In the genomic region with DNA sequence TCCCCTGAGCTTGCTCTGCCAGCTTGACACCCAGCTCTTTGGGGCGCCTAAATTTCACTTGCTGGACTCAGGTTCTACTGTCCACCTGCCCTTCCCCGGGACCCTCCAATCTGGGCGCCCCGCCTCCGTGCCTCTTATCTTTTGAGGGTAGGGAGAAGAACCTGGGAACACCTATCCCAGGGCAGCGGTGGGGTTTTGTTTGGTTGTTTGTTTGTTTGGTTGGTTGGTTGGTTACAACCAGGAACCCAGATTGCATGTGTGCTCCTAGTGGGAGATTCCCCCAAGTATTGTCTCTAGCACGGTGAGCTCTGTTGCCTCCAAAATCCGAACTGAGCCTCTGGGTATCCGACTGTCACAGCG, we compare ENCODE assay signal across 9 mouse cellular contexts. TPM values are rescaled to one million over a fixed set of nuclear protein-coding genes. Genes with fewer than 3 reads are reported as not detected.
DNase-seq lines count a peak whose midpoint lies in the region; ATAC-seq and TF ChIP-seq lines count a peak whose summit lies in the region.
"Had no signal": no experiment of that assay in that cellular context is flagged by ENCODE, and none has a peak within 500 bp of the region (broad histone marks: within the 10 kb centered on the region; RNA-seq: fewer than 3 reads in every experiment).

No protein-coding gene starts in this region.

- no peak overlapping the region for H3K9ac ChIP-seq in kidney, postnatal 0 days (ENCODE audit: low read depth, low read length)
- H3K9ac ChIP-seq in limb, embryonic 12.5 days (replicated peaks) = peak overlapping the region; percentile 40
- peak overlapping the region; percentile 47 for H3K9ac ChIP-seq in neural tube, embryonic 15.5 days (replicated peaks)

- H3K9me3 ChIP-seq in kidney, postnatal 0 days (replicated peaks; ENCODE audit: low read length) = no peaks in the 10 kb centered on the region
- no peaks in the 10 kb centered on the region for H3K9me3 ChIP-seq in forebrain, embryonic 10.5 days
- H3K9me3 ChIP-seq in limb, embryonic 12.5 days = no peaks in the 10 kb centered on the region
- H3K9me3 ChIP-seq in neural tube, embryonic 15.5 days (replicated peaks) = no peaks in the 10 kb centered on the region

- TF ChIP-seq CTCF in kidney, postnatal 0 days (IDR thresholded peaks at IDR 0.05; ENCODE audit: low read depth) = no peak

- 1% methylated on average over 10 of the region's 10 CpGs for WGBS in kidney, postnatal 0 days
- WGBS in forebrain, embryonic 10.5 days = 2% methylated on average over 10 of the region's 10 CpGs
- 0% methylated on average over 10 of the region's 10 CpGs for WGBS in limb, embryonic 12.5 days
- 1% methylated on average over 10 of the region's 10 CpGs for WGBS in neural tube, embryonic 15.5 days

- H3K4me3 ChIP-seq in kidney, postnatal 0 days (replicated peaks; ENCODE audit: low read depth, low read length) = peak overlapping the region; percentile 49
- peak overlapping the region; percentile 49 for H3K4me3 ChIP-seq in forebrain, embryonic 10.5 days
- peak overlapping the region; percentile 42 for H3K4me3 ChIP-seq in limb, embryonic 12.5 days (replicated peaks)
- peak overlapping the region; percentile 46 for H3K4me3 ChIP-seq in neural tube, embryonic 15.5 days (replicated peaks)

- no peak overlapping the region for H3K27ac ChIP-seq in kidney, postnatal 0 days
- no peak overlapping the region for H3K27ac ChIP-seq in forebrain, embryonic 10.5 days
- no peak overlapping the region for H3K27ac ChIP-seq in limb, embryonic 12.5 days
- H3K27ac ChIP-seq in neural tube, embryonic 15.5 days (replicated peaks) = peak overlapping the region; percentile 64

- no peak for ATAC-seq in kidney, postnatal 0 days (replicated peaks; ENCODE audit: low FRiP score, low read depth)
- no peak for ATAC-seq in limb, embryonic 12.5 days (ENCODE audit: insufficient number of reproducible peaks, insufficient read depth, low FRiP score, low TSS enrichment, low read depth)
- ATAC-seq in neural tube, embryonic 15.5 days (ENCODE audit: low FRiP score) = 0 out of 2 replicates have a peak, but pooled peaks have one; percentile 28

- H3K36me3 ChIP-seq in kidney, postnatal 0 days (ENCODE audit: insufficient read depth, low read length) = no peaks in the 10 kb centered on the region
- H3K36me3 ChIP-seq in forebrain, embryonic 10.5 days (replicated peaks) = no peaks in the 10 kb centered on the region
- H3K36me3 ChIP-seq in limb, embryonic 12.5 days = no peaks in the 10 kb centered on the region
- no peaks in the 10 kb centered on the region for H3K36me3 ChIP-seq in neural tube, embryonic 15.5 days

- H3K4me2 ChIP-seq in kidney, postnatal 0 days (ENCODE audit: low read length) = peak overlapping the region; percentile 95
- H3K4me2 ChIP-seq in limb, embryonic 12.5 days = peak overlapping the region; percentile 64
- H3K4me2 ChIP-seq in neural tube, embryonic 15.5 days = peak overlapping the region; percentile 84

- no peak for DNase-seq in kidney, postnatal 0 days (ENCODE audit: low spot score)
- DNase-seq in kidney, adult 18-20 months = no peak
- no peak for DNase-seq in forebrain, embryonic 10.5 days (ENCODE audit: extremely low spot score, low spot score)
- DNase-seq in layer of hippocampus, postnatal 25 days (ENCODE audit: extremely low spot score in 1 of 2, low spot score in 1 of 2) = no peak
- no peak for DNase-seq in gastrocnemius, postnatal 10 days
- DNase-seq in right cerebral cortex, postnatal 4 days = no peak

- peaks cover 13% of the 10 kb centered on the region for H3K4me1 ChIP-seq in kidney, postnatal 0 days (replicated peaks; ENCODE audit: insufficient read depth, low read length)
- H3K4me1 ChIP-seq in forebrain, embryonic 10.5 days = peaks cover 19% of the 10 kb centered on the region
- H3K4me1 ChIP-seq in limb, embryonic 12.5 days (replicated peaks) = peaks cover 13% of the 10 kb centered on the region
- H3K4me1 ChIP-seq in neural tube, embryonic 15.5 days = peaks cover 17% of the 10 kb centered on the region

- peaks cover 20% of the 10 kb centered on the region for H3K27me3 ChIP-seq in kidney, postnatal 0 days (ENCODE audit: insufficient read depth, low read length)
- H3K27me3 ChIP-seq in forebrain, embryonic 10.5 days (ENCODE audit: poor library complexity, severe bottlenecking) = peaks cover 87% of the 10 kb centered on the region
- peaks cover 78% of the 10 kb centered on the region for H3K27me3 ChIP-seq in limb, embryonic 12.5 days
- peaks cover 43% of the 10 kb centered on the region for H3K27me3 ChIP-seq in neural tube, embryonic 15.5 days (replicated peaks)

RNA-seq across cellular contexts. Expression of gene Npy, which starts 0.3 kb away (rescaled TPM):
- 13.9 and 18.3 TPM in 2 replicates for polyA plus RNA-seq in kidney, postnatal 0 days (2015; fragmentation: Nextera tagmentation; extraction: Ambion mirVana)
- polyA plus RNA-seq in forebrain, embryonic 10.5 days (2016; fragmentation: Nextera tagmentation; extraction: Ambion mirVana) = 0.27 TPM in 1 of 2 replicates, not detected in the other
- polyA plus RNA-seq in limb, embryonic 12.5 days (2016; fragmentation: Nextera tagmentation; extraction: Ambion mirVana) = 2.5 and 2.6 TPM in 2 replicates
- polyA plus RNA-seq in neural tube, embryonic 15.5 days (2015; fragmentation: Nextera tagmentation; extraction: Ambion mirVana) = 307 and 358 TPM in 2 replicates
- 100 to 1,000 TPM; 123 to 146 TPM for total RNA-seq in layer of hippocampus, postnatal 25 days (2021)
- not detected for total RNA-seq in gastrocnemius, postnatal 10 days (2021)
- total RNA-seq: neutrophil, adult 5-6 weeks had no signal

Comparison
In these comparisons a context has a peak if more than half of its experiments do, and no peak if none do; other contexts are left out.
1. RNA of gene Npy, which starts 0.3 kb away (polyA plus RNA-seq): 307 to 358 TPM in neural tube, embryonic 15.5 days; 13.9 to 18.3 TPM in kidney, postnatal 0 days, 2.5 to 2.6 TPM in limb, embryonic 12.5 days and 0.27 TPM in forebrain, embryonic 10.5 days; every median in the first group is over 10 times any median in the second.
2. Peak in every context shown above with its lines, with median percentiles within 50 percentile points of each other: H3K4me2 ChIP-seq and H3K4me3 ChIP-seq.